Mouse (Mus musculus): ENCODE measurements around the gene Dock6. TPM values are rescaled to one million over a fixed set of nuclear protein-coding genes. Genes with fewer than 3 reads are reported as not detected.

The Dock6 gene
- polyA plus RNA-seq, 1 experiment = 278 TPM

DNA sequence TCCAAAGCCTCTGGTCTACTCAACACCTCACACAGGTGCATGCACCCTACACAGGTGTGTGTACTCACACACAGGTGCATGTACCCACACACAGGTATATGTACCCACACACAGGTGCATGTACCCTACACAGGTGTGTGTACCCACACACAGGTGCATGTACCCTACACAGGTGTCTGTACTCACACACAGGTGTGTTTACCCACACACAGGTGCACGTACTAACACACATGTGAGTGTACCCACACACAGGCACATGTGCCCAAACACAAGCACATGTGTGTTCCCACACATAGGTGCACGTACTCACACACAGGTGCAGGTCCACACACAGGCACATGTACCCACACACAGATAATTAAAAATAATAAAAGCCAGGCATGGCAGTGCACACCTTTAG is 14.7 kb downstream of the Dock6 start:
- 97% methylated on average over 2 of the region's 2 CpGs for WGBS
- TF ChIP-seq POLR2A (IDR thresholded peaks at IDR 0.05; ENCODE audit: borderline replicate concordance, extremely low read depth, low read depth, low read length) = no peak
- no peak for TF ChIP-seq CTCF (IDR thresholded peaks at IDR 0.05; ENCODE audit: insufficient read depth, low read length)
- H3K4me1 ChIP-seq (ENCODE audit: control insufficient read depth, insufficient read depth, low read length) = peaks cover 5% of the 10 kb centered on the region
- H3K4me3 ChIP-seq (replicated peaks; ENCODE audit: extremely low read depth, low read depth, low read length) = no peak overlapping the region
- DNase-seq = no peak

GRCm38 (mm10) chr9:21835258-21835912 is 17.1 kb downstream of the Dock6 start, which contains the start of gene Angptl8:
Gene Angptl8, plus strand, starts transcription at chr9:21835510.
- peak within 1 kb of the TSS; percentile 20 for H3K4me3 ChIP-seq (replicated peaks; ENCODE audit: extremely low read depth, low read depth, low read length)
- WGBS = 63% methylated on average over 15 of the region's 15 CpGs

DNA sequence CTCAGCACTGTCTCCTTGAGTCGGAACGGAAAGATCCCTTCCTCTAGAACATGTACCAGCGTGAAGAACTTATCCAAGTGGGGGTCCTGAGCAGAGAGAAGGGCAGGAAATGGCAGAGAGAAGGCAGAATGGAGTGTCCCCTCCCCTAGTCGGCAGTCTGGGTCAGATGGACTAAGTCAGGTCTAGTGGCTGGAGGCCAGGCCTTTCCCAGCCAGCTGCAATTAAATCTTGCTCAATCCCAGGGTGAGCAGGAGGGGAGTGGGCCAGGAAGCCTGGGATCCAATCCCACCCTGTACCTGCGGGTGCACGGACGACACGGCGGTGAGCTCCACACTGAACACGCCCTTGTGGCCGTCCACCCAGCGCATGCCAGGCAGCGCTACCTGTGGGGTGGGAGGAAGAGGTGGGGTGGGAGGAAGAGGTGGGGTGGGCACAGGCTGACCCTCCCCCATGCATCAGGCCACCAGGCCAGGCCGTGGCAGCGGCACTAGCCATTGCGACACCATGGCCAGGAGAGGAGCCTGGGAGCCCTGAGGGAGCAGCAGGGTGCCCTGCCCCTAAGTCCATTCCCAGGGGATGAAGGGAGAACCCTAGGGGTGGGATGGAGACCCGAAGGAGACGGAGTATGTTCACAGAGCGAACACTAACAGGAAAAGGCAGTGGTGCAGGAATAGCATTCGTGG is 20.7 kb downstream of the Dock6 start:
- Histone ChIP-seq H3K4me1 (ENCODE audit: control insufficient read depth, insufficient read depth, low read length) (peaks cover 3% of the 10 kb centered on the region; the same call in 1 of the 2 replicates), H3K4me3 (replicated peaks; ENCODE audit: extremely low read depth, low read depth, low read length) (no peak overlapping the region)
- TF ChIP-seq CTCF (IDR thresholded peaks at IDR 0.05; ENCODE audit: insufficient read depth, low read length) (no peak), POLR2A (IDR thresholded peaks at IDR 0.05; ENCODE audit: borderline replicate concordance, extremely low read depth, low read depth, low read length) (no peak)
- WGBS = 70% methylated on average over 20 of the region's 20 CpGs
- no peak for DNase-seq

More at GRCm38 (mm10) chr9:21835258-21835912, 17.1 kb downstream of the Dock6 start, which contains the start of gene Angptl8:
- peak; percentile 80 for DNase-seq
- TF ChIP-seq CTCF (IDR thresholded peaks at IDR 0.05; ENCODE audit: insufficient read depth, low read length) (no peak), POLR2A (IDR thresholded peaks at IDR 0.05; ENCODE audit: borderline replicate concordance, extremely low read depth, low read depth, low read length) (no peak)
- peaks cover 3% of the 10 kb centered on the region; the same call in 1 of the 2 replicates for H3K4me1 ChIP-seq (ENCODE audit: control insufficient read depth, insufficient read depth, low read length)

DNA sequence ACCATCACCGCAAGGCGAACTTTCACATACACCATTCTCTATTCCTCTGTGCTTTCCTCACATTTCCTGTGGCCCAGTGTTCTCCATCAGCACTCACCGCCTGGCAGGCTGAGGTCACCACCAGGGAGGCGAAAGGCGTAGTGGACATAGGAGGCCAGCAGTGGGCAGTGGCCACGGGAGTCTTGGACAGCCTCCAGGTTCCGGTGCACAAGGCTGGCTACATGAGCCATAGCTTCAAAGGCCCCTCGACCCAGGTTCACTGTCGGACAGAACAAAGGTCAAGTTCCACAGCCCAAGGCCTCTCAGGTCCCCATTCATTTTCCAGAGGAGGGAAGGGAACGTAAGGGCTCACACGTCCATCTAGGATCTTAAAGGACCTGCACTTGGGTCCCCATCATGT is 21.5 kb downstream of the Dock6 start:
- no peak for TF ChIP-seq CTCF (IDR thresholded peaks at IDR 0.05; ENCODE audit: insufficient read depth, low read length)
- no peak for TF ChIP-seq POLR2A (IDR thresholded peaks at IDR 0.05; ENCODE audit: borderline replicate concordance, extremely low read depth, low read depth, low read length)
- no peak overlapping the region for H3K4me3 ChIP-seq (replicated peaks; ENCODE audit: extremely low read depth, low read depth, low read length)
- DNase-seq = no peak
- peaks cover 3% of the 10 kb centered on the region; the same call in 1 of the 2 replicates for H3K4me1 ChIP-seq (ENCODE audit: control insufficient read depth, insufficient read depth, low read length)
- 78% methylated on average over 11 of the region's 11 CpGs for WGBS

- 83% methylated on average over 5 of the region's 5 CpGs for WGBS
Observed at GRCm38 (mm10) chr9:21830461-21830850, 22.0 kb downstream of the Dock6 start.

DNA sequence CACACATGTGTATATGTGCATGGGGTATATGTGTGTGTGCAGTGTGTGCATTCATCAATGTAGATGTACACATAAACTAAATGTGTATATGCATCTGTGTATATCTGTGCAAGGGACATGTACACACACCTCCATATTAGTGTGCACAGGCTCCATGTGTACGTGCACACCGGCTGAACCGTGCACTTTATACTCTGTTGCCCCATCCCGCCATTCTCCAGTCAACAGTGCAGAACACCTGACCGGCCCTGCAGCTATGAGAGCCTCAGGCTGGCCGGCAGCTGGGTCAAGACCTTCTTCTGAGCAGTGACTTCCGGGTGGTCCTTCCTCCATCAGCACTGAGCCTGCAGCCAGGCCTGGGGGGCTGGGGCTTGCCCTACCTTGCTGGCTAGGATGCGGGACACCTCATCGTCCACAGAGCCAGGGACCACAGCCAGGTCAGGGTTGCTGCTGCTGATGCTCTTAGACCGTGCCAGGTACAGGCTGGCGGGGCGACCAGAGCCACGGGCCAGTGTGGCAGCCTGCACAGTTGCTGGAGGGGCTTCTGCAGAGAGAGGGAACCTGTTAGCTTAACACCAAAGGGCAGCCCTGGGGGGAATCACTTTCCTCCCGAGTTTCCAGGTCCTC is 22.5 kb downstream of the Dock6 start:
- DNase-seq = no peak
- Histone ChIP-seq H3K4me1 (ENCODE audit: control insufficient read depth, insufficient read depth, low read length) (peaks cover 1% of the 10 kb centered on the region; the same call in 1 of the 2 replicates), H3K4me3 (replicated peaks; ENCODE audit: extremely low read depth, low read depth, low read length) (no peak overlapping the region)
- TF ChIP-seq POLR2A (IDR thresholded peaks at IDR 0.05; ENCODE audit: borderline replicate concordance, extremely low read depth, low read depth, low read length) = no peak
- TF ChIP-seq CTCF (IDR thresholded peaks at IDR 0.05; ENCODE audit: insufficient read depth, low read length) = no peak
- WGBS = 89% methylated on average over 14 of the region's 14 CpGs

More at GRCm38 (mm10) chr9:21830461-21830850, 22.0 kb downstream of the Dock6 start:
- no peak for TF ChIP-seq CTCF (IDR thresholded peaks at IDR 0.05; ENCODE audit: insufficient read depth, low read length)
- no peak for TF ChIP-seq POLR2A (IDR thresholded peaks at IDR 0.05; ENCODE audit: borderline replicate concordance, extremely low read depth, low read depth, low read length)
- Histone ChIP-seq H3K4me1 (ENCODE audit: control insufficient read depth, insufficient read depth, low read length) (peaks cover 3% of the 10 kb centered on the region; the same call in 1 of the 2 replicates), H3K4me3 (replicated peaks; ENCODE audit: extremely low read depth, low read depth, low read length) (no peak overlapping the region)
- no peak for DNase-seq

DNA sequence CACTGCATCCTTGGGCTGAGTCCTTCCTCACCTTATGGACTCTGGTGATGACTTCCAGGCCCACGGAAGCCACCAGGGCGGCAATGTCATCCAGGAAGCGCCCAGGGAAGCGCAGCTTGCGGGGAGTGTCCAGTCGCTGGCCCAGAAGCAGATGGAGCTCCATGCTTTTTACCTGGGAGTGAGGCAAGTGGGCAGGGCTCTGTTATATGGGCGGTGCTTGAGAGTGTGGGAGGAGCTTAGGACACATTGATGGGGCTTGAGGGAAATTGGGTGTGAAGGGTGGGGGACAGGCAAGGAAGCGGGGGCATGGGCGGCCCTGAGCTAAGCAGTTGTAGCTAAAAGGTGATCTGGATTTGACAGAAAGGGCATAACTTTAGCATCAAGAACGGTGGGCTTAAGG is 28.1 kb downstream of the Dock6 start:
- H3K4me3 ChIP-seq (replicated peaks; ENCODE audit: extremely low read depth, low read depth, low read length) = no peak overlapping the region
- no peaks in the 10 kb centered on the region for H3K4me1 ChIP-seq (ENCODE audit: control insufficient read depth, insufficient read depth, low read length)
- WGBS = 78% methylated on average over 10 of the region's 10 CpGs
- TF ChIP-seq POLR2A (IDR thresholded peaks at IDR 0.05; ENCODE audit: borderline replicate concordance, extremely low read depth, low read depth, low read length) = no peak
- no peak for TF ChIP-seq CTCF (IDR thresholded peaks at IDR 0.05; ENCODE audit: insufficient read depth, low read length)
- DNase-seq = no peak

DNA sequence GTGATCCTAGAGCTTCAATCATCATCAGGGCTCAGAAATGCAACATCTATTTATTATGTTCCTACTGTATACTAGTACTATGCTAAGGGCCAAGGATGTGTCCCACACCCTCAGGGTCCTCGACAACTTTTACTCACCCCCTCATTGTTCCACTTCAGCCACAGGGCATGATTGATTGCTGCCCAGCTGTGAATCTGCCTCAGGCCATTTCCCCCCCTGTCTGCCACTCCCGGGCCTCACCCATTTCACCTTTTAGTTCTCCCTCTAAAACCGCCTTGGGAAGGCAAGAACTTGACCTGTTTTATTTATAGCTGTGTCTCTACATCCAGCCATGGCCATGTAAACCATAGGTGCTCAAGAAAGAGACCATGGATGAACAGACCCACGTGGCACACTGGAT is 28.5 kb downstream of the Dock6 start:
- TF ChIP-seq CTCF (IDR thresholded peaks at IDR 0.05; ENCODE audit: insufficient read depth, low read length) = no peak
- TF ChIP-seq POLR2A (IDR thresholded peaks at IDR 0.05; ENCODE audit: borderline replicate concordance, extremely low read depth, low read depth, low read length) = no peak
- Histone ChIP-seq H3K4me1 (ENCODE audit: control insufficient read depth, insufficient read depth, low read length) (no peaks in the 10 kb centered on the region), H3K4me3 (replicated peaks; ENCODE audit: extremely low read depth, low read depth, low read length) (no peak overlapping the region)
- DNase-seq = no peak
- WGBS = 61% methylated on average over 4 of the region's 4 CpGs

GRCm38 (mm10) chr9:21822686-21823085 is 29.7 kb downstream of the Dock6 start:
- TF ChIP-seq CTCF (IDR thresholded peaks at IDR 0.05; ENCODE audit: insufficient read depth, low read length) = no peak
- no peak for TF ChIP-seq POLR2A (IDR thresholded peaks at IDR 0.05; ENCODE audit: borderline replicate concordance, extremely low read depth, low read depth, low read length)
- WGBS = 89% methylated on average over 6 of the region's 6 CpGs
- no peaks in the 10 kb centered on the region for H3K4me1 ChIP-seq (ENCODE audit: control insufficient read depth, insufficient read depth, low read length)

More at GRCm38 (mm10) chr9:21822686-21823085, 29.7 kb downstream of the Dock6 start:
- H3K4me3 ChIP-seq (replicated peaks; ENCODE audit: extremely low read depth, low read depth, low read length) = no peak overlapping the region
- no peak for DNase-seq
